Mouse (Mus musculus): ENCODE data around the gene Ptger4. TPM values are rescaled to one million over a fixed set of nuclear protein-coding genes. Genes with fewer than 3 reads are reported as not detected.

Ptger4 gene
- 1 to 10 TPM; 1.3 to 2.1 TPM for total RNA-seq (2021)
- long read RNA-seq, experiment 1, partial matches to known transcripts = 0 of 7 reads
- long read RNA-seq, experiment 1, other reads (novel, unspliced or antisense) = 7 of 7 reads
- long read RNA-seq, experiment 2, partial matches to known transcripts = 0 of 4 reads
- long read RNA-seq, experiment 2, other reads (novel, unspliced or antisense) = 3 of 4 reads

- DNase-seq = peak; percentile 96 to 97
Measured at GRCm38 (mm10) chr15:5243959-5244905, at the start of gene Ptger4. Ptger4 (minus strand) TSS chr15:5244187.

GRCm38 (mm10) chr15:5288412-5288811, 44.4 kb upstream of the Ptger4 start:
- DNase-seq = peak; percentile 8 to 9

- DNase-seq = no peak
Measured at GRCm38 (mm10) chr15:5287072-5287471, 43.1 kb upstream of the Ptger4 start.

- DNase-seq = no peak
Measured at GRCm38 (mm10) chr15:5281316-5281715, 37.3 kb upstream of the Ptger4 start.

GRCm38 (mm10) chr15:5279831-5280230, 35.8 kb upstream of the Ptger4 start:
- DNase-seq = peak in 1 of 2 experiments; percentile 49

GRCm38 (mm10) chr15:5278525-5278924, 34.5 kb upstream of the Ptger4 start:
- no peak for DNase-seq

GRCm38 (mm10) chr15:5273981-5274380, 30.0 kb upstream of the Ptger4 start:
- DNase-seq = no peak

GRCm38 (mm10) chr15:5266095-5266494, 22.1 kb upstream of the Ptger4 start:
- no peak for DNase-seq

- no peak for DNase-seq
Measured at GRCm38 (mm10) chr15:5262874-5263504, 19.0 kb upstream of the Ptger4 start.

GRCm38 (mm10) chr15:5262095-5262667, 18.2 kb upstream of the Ptger4 start:
- DNase-seq = no peak

- DNase-seq = no peak
Measured at GRCm38 (mm10) chr15:5261004-5261403, 17.0 kb upstream of the Ptger4 start.

GRCm38 (mm10) chr15:5260183-5260582, 16.2 kb upstream of the Ptger4 start:
- no peak for DNase-seq

- DNase-seq = no peak
Measured at GRCm38 (mm10) chr15:5250182-5250581, 6.2 kb upstream of the Ptger4 start.

- peak; percentile 32 to 63 for DNase-seq
Measured at GRCm38 (mm10) chr15:5243036-5243958, 690 bp downstream of the Ptger4 start.

GRCm38 (mm10) chr15:5242241-5243035, 1.5 kb downstream of the Ptger4 start:
- DNase-seq = peak; percentile 37 to 45

GRCm38 (mm10) chr15:5241304-5242201, 2.4 kb downstream of the Ptger4 start:
- peak; percentile 71 to 73 for DNase-seq

GRCm38 (mm10) chr15:5240360-5240759, 3.6 kb downstream of the Ptger4 start:
- DNase-seq = peak in 1 of 2 experiments; percentile 32

GRCm38 (mm10) chr15:5239901-5240300, 4.1 kb downstream of the Ptger4 start:
- peak; percentile 48 to 63 for DNase-seq

- no peak for DNase-seq
Measured at GRCm38 (mm10) chr15:5239361-5239760, 4.6 kb downstream of the Ptger4 start.

Data from heart, adult 18-20 months (tissue).